Mouse (Mus musculus) heart, postnatal 0 days (tissue): ENCODE data around the gene Ccdc134.

ENCODE experiments used
- CTCF ChIP-seq: IDR thresholded peaks from 2 replicates; pipeline ENCODE4 v1.5.1; 2016; ENCODE audit warnings: antibody characterized with exemption, control low read depth, low read depth
- EP300 ChIP-seq: IDR thresholded peaks from 2 replicates; pipeline ENCODE4 v1.6.1; 2016; ENCODE audit warnings: antibody characterized with exemption, low read depth

GRCm38 (mm10) chr15:82169671-82170070 is 41.9 kb downstream of the Ccdc134 start:
- TF ChIP-seq CTCF (no peak), EP300 (no peak)
